Mouse (Mus musculus): ENCODE measurements around the gene Hscb. TPM values are rescaled to one million over a fixed set of nuclear protein-coding genes. Genes with fewer than 3 reads are reported as not detected.

Gene Hscb
- polyA plus RNA-seq, 1 experiment from 2014 or later = 21.6 TPM

- Histone ChIP-seq H3K9me3 (ENCODE audit: control insufficient read depth, low read length) (no peaks in the 10 kb centered on the region), H3K27ac (replicated peaks) (no peak overlapping the region), H3K4me1 (replicated peaks; ENCODE audit: control insufficient read depth, insufficient read depth) (no peaks in the 10 kb centered on the region), H3K36me3 (ENCODE audit: control insufficient read depth, insufficient read depth, low read length) (no peaks in the 10 kb centered on the region), H3K9ac (ENCODE audit: low read length) (no peak overlapping the region), H3K4me3 (ENCODE audit: low read depth, low read length) (no peak overlapping the region), H3K4me2 (replicated peaks; ENCODE audit: low read depth) (no peak overlapping the region), H3K27me3 (ENCODE audit: control insufficient read depth, insufficient read depth, low read length) (no peaks in the 10 kb centered on the region)
- TF ChIP-seq CTCF (IDR thresholded peaks at IDR 0.05; ENCODE audit: low read depth) (no peak), EP300 (optimal IDR thresholded peaks at IDR 0.05) (no peak)
- no peak for ATAC-seq (ENCODE audit: low FRiP score, low TSS enrichment)
- 97% methylated on average over 5 of the region's 5 CpGs for WGBS
- no peak for DNase-seq (ENCODE audit: low spot score)
Measured at GRCm38 (mm10) chr5:110877666-110878505, 38.3 kb upstream of the Hscb start.

- Histone ChIP-seq H3K9ac (ENCODE audit: low read length) (no peak overlapping the region), H3K36me3 (ENCODE audit: control insufficient read depth, insufficient read depth, low read length) (no peaks in the 10 kb centered on the region), H3K27me3 (ENCODE audit: control insufficient read depth, insufficient read depth, low read length) (no peaks in the 10 kb centered on the region), H3K27ac (replicated peaks) (no peak overlapping the region), H3K4me1 (replicated peaks; ENCODE audit: control insufficient read depth, insufficient read depth) (no peaks in the 10 kb centered on the region), H3K4me3 (ENCODE audit: low read depth, low read length) (no peak overlapping the region), H3K9me3 (ENCODE audit: control insufficient read depth, low read length) (no peaks in the 10 kb centered on the region), H3K4me2 (replicated peaks; ENCODE audit: low read depth) (no peak overlapping the region)
- no peak; the same call in 1 of the 2 replicates for ATAC-seq (ENCODE audit: low FRiP score, low TSS enrichment)
- no peak for TF ChIP-seq EP300 (optimal IDR thresholded peaks at IDR 0.05)
- TF ChIP-seq CTCF (IDR thresholded peaks at IDR 0.05; ENCODE audit: low read depth) = no peak
- DNase-seq (ENCODE audit: low spot score) = no peak
- 100% methylated on average over 1 of the region's 1 CpGs for WGBS
Measured at GRCm38 (mm10) chr5:110875286-110875685, 35.7 kb upstream of the Hscb start.

- no peaks in the 10 kb centered on the region for H3K9me3 ChIP-seq (ENCODE audit: control insufficient read depth, low read length)
- DNase-seq (ENCODE audit: low spot score) = peak; percentile 46
- H3K27ac ChIP-seq (replicated peaks) = no peak overlapping the region
- no peaks in the 10 kb centered on the region for H3K36me3 ChIP-seq (ENCODE audit: control insufficient read depth, insufficient read depth, low read length)
- ATAC-seq (ENCODE audit: low FRiP score, low TSS enrichment) = no peak
- no peak overlapping the region for H3K9ac ChIP-seq (ENCODE audit: low read length)
- H3K4me3 ChIP-seq (ENCODE audit: low read depth, low read length) = no peak overlapping the region
- no peaks in the 10 kb centered on the region for H3K4me1 ChIP-seq (replicated peaks; ENCODE audit: control insufficient read depth, insufficient read depth)
- TF ChIP-seq EP300 (optimal IDR thresholded peaks at IDR 0.05) (no peak), CTCF (IDR thresholded peaks at IDR 0.05; ENCODE audit: low read depth) (no peak)
- no peaks in the 10 kb centered on the region for H3K27me3 ChIP-seq (ENCODE audit: control insufficient read depth, insufficient read depth, low read length)
- H3K4me2 ChIP-seq (replicated peaks; ENCODE audit: low read depth) = no peak overlapping the region
Measured at GRCm38 (mm10) chr5:110874711-110875110, 35.1 kb upstream of the Hscb start.

- TF ChIP-seq EP300 (optimal IDR thresholded peaks at IDR 0.05) = no peak
- TF ChIP-seq CTCF (IDR thresholded peaks at IDR 0.05; ENCODE audit: low read depth) = no peak
- no peak overlapping the region for H3K4me3 ChIP-seq (ENCODE audit: low read depth, low read length)
- no peak for ATAC-seq (ENCODE audit: low FRiP score, low TSS enrichment)
- H3K36me3 ChIP-seq (ENCODE audit: control insufficient read depth, insufficient read depth, low read length) = no peaks in the 10 kb centered on the region
- H3K9me3 ChIP-seq (ENCODE audit: control insufficient read depth, low read length) = no peaks in the 10 kb centered on the region
- DNase-seq (ENCODE audit: low spot score) = no peak
- H3K9ac ChIP-seq (ENCODE audit: low read length) = no peak overlapping the region
- H3K4me1 ChIP-seq (replicated peaks; ENCODE audit: control insufficient read depth, insufficient read depth) = no peaks in the 10 kb centered on the region
- no peaks in the 10 kb centered on the region for H3K27me3 ChIP-seq (ENCODE audit: control insufficient read depth, insufficient read depth, low read length)
- no peak overlapping the region for H3K4me2 ChIP-seq (replicated peaks; ENCODE audit: low read depth)
- WGBS = 92% methylated on average over 6 of the region's 6 CpGs
- H3K27ac ChIP-seq (replicated peaks) = no peak overlapping the region
Measured at GRCm38 (mm10) chr5:110873160-110873559, 33.6 kb upstream of the Hscb start.

- 16% methylated on average over 8 of the region's 8 CpGs for WGBS
- H3K9ac ChIP-seq (ENCODE audit: low read length) = no peak overlapping the region
Measured at GRCm38 (mm10) chr5:110869242-110869669, 29.7 kb upstream of the Hscb start.

GRCm38 (mm10) chr5:110868460-110868859, 28.9 kb upstream of the Hscb start:
- Histone ChIP-seq H3K4me3 (ENCODE audit: low read depth, low read length) (no peak overlapping the region), H3K4me1 (replicated peaks; ENCODE audit: control insufficient read depth, insufficient read depth) (no peaks in the 10 kb centered on the region), H3K36me3 (ENCODE audit: control insufficient read depth, insufficient read depth, low read length) (no peaks in the 10 kb centered on the region), H3K4me2 (replicated peaks; ENCODE audit: low read depth) (no peak overlapping the region), H3K27me3 (ENCODE audit: control insufficient read depth, insufficient read depth, low read length) (no peaks in the 10 kb centered on the region), H3K9me3 (ENCODE audit: control insufficient read depth, low read length) (no peaks in the 10 kb centered on the region), H3K9ac (ENCODE audit: low read length) (no peak overlapping the region), H3K27ac (replicated peaks) (peak overlapping the region; percentile 73)
- TF ChIP-seq EP300 (optimal IDR thresholded peaks at IDR 0.05) = no peak
- no peak for TF ChIP-seq CTCF (IDR thresholded peaks at IDR 0.05; ENCODE audit: low read depth)
- DNase-seq (ENCODE audit: low spot score) (no peak), ATAC-seq (ENCODE audit: low FRiP score, low TSS enrichment) (no peak)
- 43% methylated on average over 4 of the region's 4 CpGs for WGBS

More at GRCm38 (mm10) chr5:110869242-110869669, 29.7 kb upstream of the Hscb start:
- Histone ChIP-seq H3K27me3 (ENCODE audit: control insufficient read depth, insufficient read depth, low read length) (no peaks in the 10 kb centered on the region), H3K9me3 (ENCODE audit: control insufficient read depth, low read length) (no peaks in the 10 kb centered on the region), H3K27ac (replicated peaks) (peak overlapping the region; percentile 73), H3K36me3 (ENCODE audit: control insufficient read depth, insufficient read depth, low read length) (no peaks in the 10 kb centered on the region), H3K4me3 (ENCODE audit: low read depth, low read length) (no peak overlapping the region), H3K4me1 (replicated peaks; ENCODE audit: control insufficient read depth, insufficient read depth) (no peaks in the 10 kb centered on the region), H3K4me2 (replicated peaks; ENCODE audit: low read depth) (0 out of 2 replicates have a peak overlapping the region, but pooled peaks have one; percentile 9)
- peak; percentile 73 for ATAC-seq (ENCODE audit: low FRiP score, low TSS enrichment)
- TF ChIP-seq CTCF (IDR thresholded peaks at IDR 0.05; ENCODE audit: low read depth) (no peak), EP300 (optimal IDR thresholded peaks at IDR 0.05) (peak; percentile 68)
- DNase-seq (ENCODE audit: low spot score) = peak; percentile 53

Measured in stomach, postnatal 0 days (tissue).